Mouse (Mus musculus): ENCODE measurements at regions not wholly inside any gene's neighbourhood (a gene's known extent, or its start where the extent isn't known, plus 50 kb on each side); places are given as distances from the start of the nearest gene placed in this dataset.

DNA sequence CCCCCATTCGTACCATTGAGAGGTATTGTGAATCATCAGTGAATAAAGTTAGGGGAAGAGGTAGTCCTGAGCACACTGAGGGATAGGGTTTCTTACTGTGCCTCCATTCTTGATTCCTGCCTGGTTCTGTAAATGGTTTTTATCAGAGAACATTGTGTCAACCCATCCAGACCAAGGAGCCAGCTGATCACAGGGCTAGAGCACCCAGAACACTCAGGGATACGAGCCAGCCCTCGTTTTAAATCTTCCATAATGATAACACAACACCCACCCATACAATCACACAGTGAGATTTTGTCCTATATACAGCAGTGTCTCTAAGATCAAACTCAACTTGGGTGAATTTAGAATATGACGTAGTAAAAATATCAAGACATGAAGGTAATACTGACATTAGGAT, 424.7 kb upstream of the BB014433 start:
- DNase-seq: no peak

GRCm38 (mm10) chr8:15468540-15469476, 422.9 kb upstream of the BB014433 start:
- DNase-seq: no peak

DNA sequence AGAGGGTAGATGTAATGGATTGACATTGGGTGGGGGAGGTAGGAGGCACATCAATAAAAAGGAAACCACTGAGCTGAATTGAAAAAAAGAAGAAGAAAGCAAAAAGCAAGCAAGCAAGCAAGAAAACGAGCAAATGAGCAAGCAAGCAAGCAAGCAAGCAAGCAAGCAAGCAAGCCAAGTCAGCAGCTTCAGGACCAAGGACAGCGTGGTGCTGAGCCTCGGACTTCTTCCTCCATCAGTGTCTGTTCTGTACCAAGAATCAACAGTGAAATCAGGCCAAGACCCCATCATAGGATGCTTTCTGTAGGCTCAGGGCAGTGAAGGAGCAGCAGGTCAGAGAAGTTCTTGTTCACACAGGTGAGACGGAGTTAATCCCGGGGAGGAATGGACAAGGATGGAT, 392.7 kb upstream of the BB014433 start:
- DNase-seq: peak; percentile 46

- DNase-seq: peak; percentile 13
Observed at GRCm38 (mm10) chr8:15394722-15395115, 348.8 kb upstream of the BB014433 start.

DNA sequence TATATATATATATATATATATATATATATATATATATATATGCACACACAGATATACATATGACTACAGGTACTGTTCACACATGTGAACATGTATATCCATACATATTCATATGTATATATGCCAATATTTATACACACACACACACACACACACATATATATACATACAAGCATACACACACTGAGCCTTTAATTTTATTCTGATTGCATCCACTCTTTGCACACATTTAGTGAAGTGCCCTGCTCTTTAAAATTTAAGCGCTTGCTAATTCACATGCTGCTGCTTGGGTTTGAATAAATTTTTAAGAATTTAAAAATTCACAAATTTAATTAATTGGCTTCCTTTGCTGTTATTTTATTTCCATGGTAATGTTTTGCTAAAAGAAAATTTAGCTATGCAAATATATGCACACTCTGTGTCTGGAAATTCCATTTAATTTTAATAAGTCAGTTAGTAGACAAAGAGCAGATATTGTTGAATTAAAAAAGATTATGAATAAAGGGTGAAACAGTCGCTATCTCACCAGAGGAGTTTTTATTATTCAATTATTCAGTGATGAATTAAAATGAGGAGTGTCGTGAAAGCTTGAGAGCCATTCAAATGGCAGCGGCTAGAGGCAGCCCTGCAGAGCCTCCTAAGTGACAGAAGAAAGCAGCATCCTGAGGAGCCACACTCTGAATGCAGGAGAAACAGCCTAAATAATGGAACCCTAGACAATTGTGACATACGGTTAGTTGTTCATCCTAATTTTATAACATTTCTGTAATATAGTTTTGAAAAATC, 348.3 kb upstream of the BB014433 start:
- no peak for DNase-seq

- no peak for DNase-seq
Observed at GRCm38 (mm10) chr8:15392056-15392455, 346.2 kb upstream of the BB014433 start.

- DNase-seq: no peak
Observed at GRCm38 (mm10) chr8:15388791-15389190, 342.9 kb upstream of the BB014433 start.

DNA sequence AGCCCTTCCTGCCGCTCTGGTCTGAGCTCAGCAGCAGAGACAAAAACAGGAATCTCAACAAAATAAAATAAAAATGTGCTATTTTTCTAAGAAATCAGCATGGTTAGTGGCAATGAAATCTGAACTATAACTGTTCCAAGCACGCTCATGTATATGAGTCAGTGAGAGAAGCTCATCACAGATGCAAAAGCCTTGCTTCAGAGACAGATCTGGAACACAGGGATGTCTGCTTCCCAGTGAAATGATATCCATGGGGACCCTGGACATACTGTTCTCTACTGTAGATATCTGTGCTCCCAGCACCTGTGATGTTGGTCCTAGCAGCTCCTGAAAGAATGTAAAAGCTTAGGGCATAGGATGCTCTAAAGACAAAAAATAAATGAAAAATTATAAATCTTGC, 321.2 kb upstream of the BB014433 start:
- no peak for DNase-seq

DNA sequence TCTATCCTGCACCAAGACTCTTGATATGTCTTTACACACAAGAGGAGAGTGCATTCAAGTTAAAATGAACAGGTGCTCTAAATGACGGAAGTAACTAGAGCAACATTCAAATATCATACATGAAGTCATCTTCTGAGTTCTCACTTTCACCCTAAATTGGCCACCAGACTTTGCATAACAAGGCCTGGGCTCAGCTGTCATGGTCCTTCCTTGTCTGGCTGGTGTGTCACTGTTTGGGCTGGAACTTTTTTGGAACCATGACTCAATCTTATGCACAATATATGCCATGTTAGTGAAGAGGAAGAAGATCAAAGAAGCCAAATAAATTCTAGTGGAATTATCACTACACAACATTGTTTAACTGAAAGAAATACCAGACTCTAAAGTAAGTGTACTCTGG, 318.7 kb upstream of the BB014433 start:
- no peak for DNase-seq

- no peak for DNase-seq
Observed at GRCm38 (mm10) chr8:15344151-15344550, 298.3 kb upstream of the BB014433 start.

GRCm38 (mm10) chr8:15343616-15344015, 297.7 kb upstream of the BB014433 start:
- DNase-seq: no peak

GRCm38 (mm10) chr8:15334532-15334931, 288.7 kb upstream of the BB014433 start:
- DNase-seq: no peak

- DNase-seq: no peak
Observed at GRCm38 (mm10) chr8:15327312-15327711, 281.4 kb upstream of the BB014433 start.

DNA sequence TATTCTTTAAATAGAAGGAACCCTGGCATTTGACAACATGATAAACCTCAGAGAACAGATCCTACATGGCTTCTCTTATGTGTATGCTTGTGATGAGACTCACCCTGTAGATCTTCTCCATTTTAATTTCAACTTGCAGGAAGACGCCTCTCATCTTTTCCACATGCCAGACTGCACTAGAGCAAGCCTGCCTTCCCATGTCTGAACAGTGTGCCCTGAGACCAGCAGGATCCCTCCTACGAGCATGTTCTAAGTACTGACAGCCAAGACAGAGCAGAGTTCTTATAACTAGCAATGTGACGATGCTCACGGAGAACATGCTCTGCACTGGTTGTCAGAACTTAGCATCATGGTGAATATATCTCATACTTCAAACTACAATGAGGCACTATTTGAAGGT, 277.5 kb upstream of the BB014433 start:
- DNase-seq: no peak

- no peak for DNase-seq
Observed at GRCm38 (mm10) chr8:15318082-15318816, 272.4 kb upstream of the BB014433 start.

DNA sequence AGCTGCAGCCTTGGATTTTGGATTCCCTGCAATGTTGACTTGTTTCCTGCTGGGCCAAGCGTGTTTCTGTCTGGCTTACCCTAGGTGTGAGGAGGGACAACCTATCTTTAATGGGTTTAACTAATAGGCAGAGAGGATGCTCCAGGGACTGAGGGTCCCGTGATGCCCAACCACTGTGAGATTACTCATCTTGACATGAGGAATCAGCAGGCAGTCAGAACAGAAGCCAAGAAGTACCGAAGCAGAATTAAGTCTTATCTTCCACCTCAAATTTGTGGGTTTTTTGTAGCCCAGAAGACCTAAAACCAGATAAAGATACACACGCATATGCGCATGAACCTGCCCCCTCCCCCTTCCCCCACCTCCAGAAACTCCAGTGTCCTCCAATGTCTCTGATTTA, 267.6 kb upstream of the BB014433 start:
- DNase-seq: no peak

GRCm38 (mm10) chr8:15311509-15311908, 265.6 kb upstream of the BB014433 start:
- no peak for DNase-seq

DNA sequence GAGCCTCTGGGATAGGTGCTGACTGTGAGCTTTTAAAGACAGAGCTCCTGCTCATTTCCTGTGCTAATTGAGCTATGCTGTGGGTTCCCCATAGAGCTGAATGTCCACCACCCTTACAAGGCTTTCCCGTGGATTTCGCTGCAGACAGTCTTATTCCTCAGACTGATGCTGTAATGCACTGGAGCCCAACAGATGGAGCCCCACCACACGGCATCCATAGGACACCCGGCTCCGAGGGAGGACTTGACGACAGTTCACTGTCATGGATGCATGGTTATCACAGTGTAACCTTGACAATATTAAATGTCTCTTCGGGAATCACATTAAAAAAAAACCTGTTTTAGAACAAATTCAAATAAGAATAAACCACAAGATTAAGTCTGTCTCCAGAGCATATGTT, 265.2 kb upstream of the BB014433 start:
- DNase-seq: no peak

DNA sequence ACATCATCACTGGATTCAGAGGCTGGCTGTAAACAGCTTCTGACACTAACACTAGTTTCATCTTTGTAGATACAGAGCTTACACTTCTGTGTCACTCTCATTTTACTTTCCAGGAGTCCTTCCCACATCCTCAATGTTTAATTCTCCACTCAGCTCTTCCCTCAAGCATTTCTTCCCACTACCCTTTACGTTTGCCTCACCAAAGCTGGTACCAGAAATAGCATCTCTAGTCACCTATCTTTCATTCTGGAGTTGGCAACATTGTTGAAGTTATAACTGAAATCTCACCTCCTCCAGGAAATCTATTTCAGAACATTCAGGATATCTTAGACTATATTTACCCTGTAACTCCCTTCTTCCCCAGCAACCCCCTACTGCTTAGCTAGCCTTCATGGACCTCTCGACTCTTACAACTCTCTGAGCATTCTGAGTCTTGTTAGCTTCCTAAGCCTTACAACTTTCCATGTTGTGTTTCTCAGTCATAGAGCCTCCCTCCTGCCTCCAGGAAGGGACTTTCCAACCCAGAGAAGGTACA, 258.3 kb upstream of the BB014433 start:
- no peak for DNase-seq

DNA sequence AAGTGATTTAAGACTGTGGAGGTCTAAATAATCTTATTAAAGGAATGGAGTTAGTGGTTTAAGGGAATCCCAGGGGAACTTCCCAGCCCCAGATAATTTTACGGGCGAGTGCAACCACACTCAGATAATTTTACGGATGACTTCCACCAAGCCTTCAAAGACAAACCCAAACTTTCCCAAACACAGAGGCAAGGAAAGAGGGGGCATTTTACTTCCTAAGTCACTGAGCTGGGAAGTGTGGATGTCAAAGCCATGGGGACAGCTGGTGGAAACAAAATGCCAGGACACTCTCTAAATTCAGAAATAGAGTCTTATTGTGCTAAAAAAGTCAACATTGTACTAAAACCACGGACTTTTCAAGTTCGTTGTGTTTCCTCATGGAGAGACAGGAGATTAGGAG, 227.9 kb upstream of the BB014433 start:
- no peak for DNase-seq

DNA sequence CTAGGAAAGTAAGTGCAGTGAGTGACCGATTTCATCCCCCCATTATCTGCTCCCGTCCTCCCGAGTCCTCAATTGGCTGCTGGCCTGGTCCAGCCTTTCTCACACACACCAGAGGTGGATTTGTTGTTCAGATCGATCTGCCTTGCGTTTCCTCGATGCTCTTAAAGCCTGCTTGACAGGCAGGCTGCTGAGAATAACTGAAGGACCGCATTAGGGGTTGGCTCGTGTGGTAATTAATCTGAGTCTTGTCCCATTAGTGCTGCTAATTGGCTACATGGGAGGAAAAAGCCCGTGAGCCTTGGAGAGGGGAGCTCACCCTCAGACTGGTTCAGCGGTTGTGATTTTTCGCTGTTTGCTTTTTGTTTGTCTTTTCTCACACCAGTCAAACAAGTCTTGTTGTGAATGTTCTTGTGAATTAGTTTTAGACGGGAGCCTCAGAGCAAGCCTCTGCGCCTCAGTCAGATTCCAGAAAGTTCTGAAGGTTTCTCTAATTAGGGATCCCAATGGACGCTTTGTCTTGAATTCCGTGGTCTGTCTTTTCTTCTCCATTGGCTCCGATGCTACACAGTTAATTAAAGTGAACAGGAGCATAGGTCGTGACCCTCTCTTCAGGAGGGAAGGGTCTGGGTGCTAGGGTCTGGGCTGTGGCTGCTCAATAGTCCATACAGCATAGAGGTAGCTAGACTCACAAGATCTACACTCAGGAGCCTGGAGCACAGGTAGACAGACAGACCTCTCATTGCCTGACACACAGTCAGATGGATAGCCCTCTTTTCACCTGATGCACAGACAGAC, 226.1 kb upstream of the BB014433 start:
- DNase-seq: no peak

DNA sequence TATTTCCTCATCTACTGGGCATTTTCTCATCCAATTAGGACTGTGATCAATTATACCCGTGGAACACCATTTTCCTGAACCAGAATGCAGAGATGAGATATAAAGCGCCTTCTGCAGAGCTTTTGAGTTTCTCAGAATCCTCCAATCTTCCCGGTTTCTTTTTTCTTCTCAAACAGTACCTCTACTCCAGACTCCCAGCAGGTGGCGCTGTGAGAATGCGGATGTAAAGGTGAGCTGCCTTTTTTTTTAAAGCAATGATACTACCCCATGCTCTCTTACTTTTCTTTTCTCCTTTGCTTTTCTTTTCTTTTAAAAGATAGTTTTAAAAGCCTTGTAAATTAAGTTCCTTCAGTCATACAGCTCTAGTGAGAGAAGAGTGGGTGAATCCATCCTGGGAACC, 224.4 kb upstream of the BB014433 start:
- peak; percentile 61 for DNase-seq

Data from lung, postnatal 10 days (tissue).